Mouse (Mus musculus): Measurements from ENCODE around the gene Apoa2.

- TF ChIP-seq CTCF (IDR thresholded peaks at IDR 0.05; ENCODE audit: low read depth) = no peak
- TF ChIP-seq EP300 (IDR thresholded peaks at IDR 0.05; ENCODE audit: low read depth) = no peak
These were observed 26.1 kb downstream of the Apoa2 start, which contains the start of gene Ndufs2 for GRCm38 (mm10) chr1:171250680-171251593.
